Mouse (Mus musculus): ENCODE data around the gene Stk35. TPM values are rescaled to one million over a fixed set of nuclear protein-coding genes. Genes with fewer than 3 reads are reported as not detected.

The Stk35 gene
- 10.3 and 10.6 TPM in 2 replicates for polyA plus RNA-seq (2015; fragmentation: Nextera tagmentation; extraction: Ambion mirVana)

DNA sequence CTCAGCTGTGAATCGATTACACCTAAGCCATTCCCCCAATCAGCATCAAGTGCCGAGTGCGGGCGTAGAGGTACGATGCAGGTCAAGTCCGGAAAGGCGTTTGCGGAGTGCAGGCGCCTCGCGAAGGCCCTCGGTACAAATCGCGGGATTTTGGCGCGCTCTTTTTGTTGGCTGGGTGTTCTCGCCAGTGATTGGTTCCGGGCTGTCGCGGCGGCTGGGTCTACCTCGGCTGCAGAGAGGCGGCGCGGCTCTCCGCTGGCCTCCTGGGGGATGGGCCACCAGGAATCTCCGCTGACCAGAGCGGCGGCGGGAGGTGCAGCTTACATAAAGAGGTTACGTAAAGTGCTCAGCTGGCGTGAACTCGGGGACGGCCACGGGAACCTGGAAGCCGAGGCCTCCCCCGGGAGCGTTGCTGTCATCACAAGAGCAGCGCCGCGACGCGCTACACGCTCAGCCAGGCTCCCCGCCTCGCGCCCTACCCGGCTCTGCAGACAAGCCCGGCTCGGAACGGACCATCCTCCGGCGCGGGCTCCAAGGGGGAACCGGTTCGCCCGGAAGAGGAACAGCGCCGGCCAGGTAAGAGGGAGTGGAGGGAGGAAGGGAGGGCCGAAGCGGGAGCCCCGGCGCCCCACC, at the start of gene Stk35:
Gene Stk35, plus strand, starts transcription at position 247 of the 633 bp plus-strand sequence.
- ATAC-seq (replicated peaks) = peak; percentile 87
- Histone ChIP-seq H3K9me3 (no peaks in the 10 kb centered on the region), H3K4me1 (peaks cover 32% of the 10 kb centered on the region), H3K4me3 (peak within 1 kb of the TSS; percentile 99), H3K9ac (replicated peaks) (peak within 1 kb of the TSS; percentile 98), H3K36me3 (no peaks in the 10 kb centered on the region), H3K27me3 (no peaks in the 10 kb centered on the region), H3K4me2 (replicated peaks) (peak within 1 kb of the TSS; percentile 75), H3K27ac (replicated peaks) (peak within 1 kb of the TSS; percentile 98)
- 0% methylated on average over 63 of the region's 63 CpGs for WGBS

DNA sequence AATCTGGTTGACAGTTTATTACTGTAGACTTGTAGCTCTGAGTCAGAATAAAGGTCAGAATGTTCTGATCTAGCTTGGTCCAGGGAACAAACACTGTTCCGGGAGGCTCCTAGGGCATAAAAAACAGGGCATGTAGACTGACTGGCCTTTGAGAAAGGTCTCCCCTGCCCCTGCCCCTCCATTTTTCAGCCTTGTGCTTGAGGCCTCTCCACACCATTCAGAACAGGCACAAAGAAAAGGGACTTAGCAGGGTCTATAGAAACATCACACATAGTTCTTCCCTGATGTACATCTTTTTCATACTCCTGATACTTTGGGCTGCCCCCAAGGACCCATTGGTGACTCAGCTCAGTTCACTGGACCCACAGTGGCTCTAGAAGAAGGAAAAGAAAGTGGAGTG, 18.3 kb upstream of the Stk35 start:
- Histone ChIP-seq H3K4me3 (no peak overlapping the region), H3K27me3 (no peaks in the 10 kb centered on the region), H3K9me3 (no peaks in the 10 kb centered on the region), H3K9ac (replicated peaks) (no peak overlapping the region), H3K36me3 (no peaks in the 10 kb centered on the region), H3K4me2 (replicated peaks) (no peak overlapping the region), H3K27ac (replicated peaks) (no peak overlapping the region), H3K4me1 (no peaks in the 10 kb centered on the region)
- ATAC-seq (replicated peaks) = no peak
- WGBS = 83% methylated on average over 1 of the region's 1 CpGs

DNA sequence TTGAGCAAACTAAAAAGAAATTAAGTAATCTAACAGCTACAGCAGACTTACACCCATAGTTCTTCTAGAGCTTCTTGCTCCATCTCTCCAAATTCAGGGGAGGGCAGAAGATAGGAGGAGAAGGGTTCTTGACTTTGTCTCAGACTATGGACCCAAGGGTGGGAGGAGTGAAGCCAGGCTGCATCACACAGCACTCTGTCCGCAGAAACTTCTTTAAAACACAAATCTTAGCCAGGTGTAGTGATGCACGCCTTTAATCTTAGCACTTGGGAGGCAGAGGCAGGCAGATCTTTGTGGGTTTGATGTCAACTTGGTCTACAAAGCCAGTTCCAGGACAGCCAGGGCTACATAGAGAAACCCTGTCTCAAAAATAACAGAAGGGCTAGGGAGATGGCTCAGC, 3.8 kb upstream of the Stk35 start:
- ATAC-seq (replicated peaks) = no peak
- 96% methylated on average over 2 of the region's 2 CpGs for WGBS
- Histone ChIP-seq H3K4me2 (replicated peaks) (no peak overlapping the region), H3K4me3 (no peak overlapping the region), H3K27ac (replicated peaks) (no peak overlapping the region), H3K9me3 (0 out of 2 replicates have a peak, but pooled peaks cover 7% of the 10 kb centered on the region), H3K36me3 (no peaks in the 10 kb centered on the region), H3K9ac (replicated peaks) (no peak overlapping the region), H3K4me1 (peaks cover 7% of the 10 kb centered on the region; the same call in 1 of the 2 replicates), H3K27me3 (no peaks in the 10 kb centered on the region)

GRCm38 (mm10) chr2:129797709-129798108, 2.6 kb upstream of the Stk35 start:
- no peak for ATAC-seq (replicated peaks)
- Histone ChIP-seq H3K4me2 (replicated peaks) (no peak overlapping the region), H3K4me3 (no peak overlapping the region), H3K27ac (replicated peaks) (no peak overlapping the region), H3K9me3 (0 out of 2 replicates have a peak, but pooled peaks cover 7% of the 10 kb centered on the region), H3K4me1 (peaks cover 17% of the 10 kb centered on the region), H3K27me3 (no peaks in the 10 kb centered on the region), H3K36me3 (no peaks in the 10 kb centered on the region), H3K9ac (replicated peaks) (no peak overlapping the region)
- 73% methylated on average over 2 of the region's 3 CpGs for WGBS

DNA sequence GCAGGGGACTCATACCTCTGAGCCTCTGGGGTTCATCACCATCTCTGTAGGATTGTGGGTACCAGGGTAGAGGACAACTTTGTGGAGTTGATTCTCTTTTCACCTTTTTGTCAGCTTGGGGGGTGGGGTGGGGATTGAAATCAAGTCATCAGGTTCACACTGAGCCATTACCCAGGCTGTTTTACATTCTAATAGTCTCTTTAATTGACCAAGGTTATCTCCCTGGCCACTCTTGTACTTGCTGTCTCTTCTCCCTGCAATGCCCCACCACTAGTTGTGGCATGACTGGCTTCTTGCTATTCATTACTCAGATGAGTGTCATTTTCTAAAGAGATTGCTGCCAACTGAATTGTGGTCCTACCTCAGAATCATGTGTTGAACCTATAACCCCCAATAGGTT, 1.9 kb upstream of the Stk35 start:
- no peak for ATAC-seq (replicated peaks)
- no peaks in the 10 kb centered on the region for H3K27me3 ChIP-seq
- 0 out of 2 replicates have a peak, but pooled peaks cover 7% of the 10 kb centered on the region for H3K9me3 ChIP-seq
- no peak overlapping the region for H3K9ac ChIP-seq (replicated peaks)
- H3K4me1 ChIP-seq = peaks cover 24% of the 10 kb centered on the region
- no peaks in the 10 kb centered on the region for H3K36me3 ChIP-seq
- no peak overlapping the region for H3K4me3 ChIP-seq
- no peak overlapping the region for H3K4me2 ChIP-seq (replicated peaks)
- no peak overlapping the region for H3K27ac ChIP-seq (replicated peaks)

DNA sequence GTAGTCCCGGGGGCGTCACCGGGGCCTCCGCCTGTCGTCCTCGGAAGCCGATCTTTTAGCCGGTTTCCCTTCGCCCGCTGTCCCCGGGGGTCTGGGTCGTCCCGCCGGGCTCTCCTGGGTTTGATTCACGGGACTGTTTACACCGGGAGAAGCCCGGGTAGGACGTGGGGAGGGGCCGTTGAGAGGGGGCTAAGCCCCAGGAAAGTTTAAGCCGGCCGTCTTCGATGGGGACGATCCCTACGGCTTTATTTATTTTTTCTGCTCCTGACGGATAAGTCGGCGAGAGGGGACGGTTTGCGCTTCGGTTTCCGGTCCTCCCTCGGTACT, 550 bp downstream of the Stk35 start:
- H3K4me1 ChIP-seq = peaks cover 36% of the 10 kb centered on the region
- H3K4me3 ChIP-seq = peak overlapping the region; percentile 99
- no peaks in the 10 kb centered on the region for H3K9me3 ChIP-seq
- H3K36me3 ChIP-seq = no peaks in the 10 kb centered on the region
- H3K9ac ChIP-seq (replicated peaks) = peak overlapping the region; percentile 98
- H3K4me2 ChIP-seq (replicated peaks) = peak overlapping the region; percentile 75
- ATAC-seq (replicated peaks) = peak; percentile 42; the same call in 1 of the 2 replicates
- no peaks in the 10 kb centered on the region for H3K27me3 ChIP-seq
- peak overlapping the region; percentile 98 for H3K27ac ChIP-seq (replicated peaks)
- under 1% methylated on average over 32 of the region's 32 CpGs for WGBS

DNA sequence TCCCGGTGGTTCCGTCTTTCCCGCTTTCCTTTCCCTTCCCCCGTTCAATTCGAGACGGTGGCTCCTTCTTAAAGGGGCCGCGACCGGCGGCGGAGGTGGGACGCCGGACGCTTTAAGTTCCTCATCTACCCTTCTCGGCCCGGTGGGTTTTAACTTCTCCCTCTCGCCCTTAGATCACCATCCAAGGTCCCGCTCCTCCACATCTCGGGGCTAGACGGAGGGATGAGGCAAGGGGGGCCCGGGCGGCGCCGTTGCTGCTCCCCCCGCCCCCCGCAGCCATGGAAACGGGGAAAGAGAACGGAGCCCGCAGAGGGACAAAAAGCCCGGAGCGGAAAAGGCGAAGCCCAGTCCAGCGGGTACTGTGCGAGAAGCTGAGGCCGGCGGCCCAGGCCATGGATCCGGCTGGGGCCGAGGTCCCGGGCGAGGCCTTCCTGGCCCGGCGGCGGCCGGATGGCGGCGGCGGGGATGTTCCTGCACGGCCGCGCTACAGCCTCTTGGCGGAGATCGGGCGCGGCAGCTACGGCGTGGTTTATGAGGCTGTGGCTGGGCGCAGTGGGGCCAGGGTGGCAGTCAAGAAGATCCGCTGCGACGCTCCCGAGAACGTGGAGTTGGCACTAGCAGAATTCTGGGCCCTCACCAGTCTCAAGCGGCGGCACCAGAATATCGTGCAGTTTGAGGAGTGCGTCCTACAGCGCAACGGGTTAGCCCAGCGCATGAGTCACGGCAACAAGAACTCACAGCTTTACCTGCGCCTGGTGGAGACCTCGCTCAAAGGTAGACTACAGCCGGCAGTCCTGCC, 1.1 kb downstream of the Stk35 start:
- peak; percentile 85 for ATAC-seq (replicated peaks)
- H3K4me3 ChIP-seq = peak overlapping the region; percentile 99

DNA sequence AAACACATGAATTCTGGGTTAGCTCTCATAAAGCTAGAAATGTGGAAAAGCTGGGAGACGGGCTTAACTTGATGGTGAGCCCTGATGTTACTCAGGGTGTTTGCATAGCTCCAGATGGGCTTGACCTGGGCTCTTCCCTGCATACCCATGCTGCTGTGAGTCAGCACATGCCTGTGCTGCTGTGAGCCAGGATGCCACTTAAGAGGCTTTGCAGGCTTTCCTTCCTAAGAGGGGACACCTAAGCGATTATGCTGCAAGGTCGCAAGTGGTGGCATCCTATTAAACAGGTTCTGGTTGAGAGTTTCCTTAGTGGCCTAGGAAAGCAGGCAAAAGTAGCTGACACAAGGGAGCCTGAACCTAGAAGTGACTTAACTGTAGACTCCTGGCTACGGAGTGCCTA, 5.2 kb downstream of the Stk35 start:
- Histone ChIP-seq H3K4me3 (no peak overlapping the region), H3K4me1 (peaks cover 49% of the 10 kb centered on the region), H3K36me3 (peaks cover 10% of the 10 kb centered on the region), H3K9me3 (no peaks in the 10 kb centered on the region), H3K4me2 (replicated peaks) (no peak overlapping the region), H3K27ac (replicated peaks) (no peak overlapping the region), H3K27me3 (no peaks in the 10 kb centered on the region), H3K9ac (replicated peaks) (no peak overlapping the region)
- WGBS = 94% methylated on average over 4 of the region's 4 CpGs
- no peak for ATAC-seq (replicated peaks)

More for the DNA sequence above, 1.1 kb downstream of the Stk35 start:
- under 1% methylated on average over 73 of the region's 73 CpGs for WGBS
- Histone ChIP-seq H3K36me3 (no peaks in the 10 kb centered on the region), H3K4me2 (replicated peaks) (peak overlapping the region; percentile 75), H3K9me3 (no peaks in the 10 kb centered on the region), H3K27ac (replicated peaks) (peak overlapping the region; percentile 98), H3K4me1 (peaks cover 42% of the 10 kb centered on the region), H3K27me3 (no peaks in the 10 kb centered on the region), H3K9ac (replicated peaks) (peak overlapping the region; percentile 98)

- H3K9ac ChIP-seq (replicated peaks) = no peak overlapping the region
- H3K36me3 ChIP-seq = peaks cover 19% of the 10 kb centered on the region
- 88% methylated on average over 2 of the region's 2 CpGs for WGBS
- no peaks in the 10 kb centered on the region for H3K27me3 ChIP-seq
- H3K9me3 ChIP-seq = no peaks in the 10 kb centered on the region
- no peak overlapping the region for H3K4me2 ChIP-seq (replicated peaks)
- ATAC-seq (replicated peaks) = no peak
- peaks cover 49% of the 10 kb centered on the region for H3K4me1 ChIP-seq
- H3K4me3 ChIP-seq = no peak overlapping the region
- H3K27ac ChIP-seq (replicated peaks) = no peak overlapping the region
Measured at GRCm38 (mm10) chr2:129806486-129806885, 6.2 kb downstream of the Stk35 start.

DNA sequence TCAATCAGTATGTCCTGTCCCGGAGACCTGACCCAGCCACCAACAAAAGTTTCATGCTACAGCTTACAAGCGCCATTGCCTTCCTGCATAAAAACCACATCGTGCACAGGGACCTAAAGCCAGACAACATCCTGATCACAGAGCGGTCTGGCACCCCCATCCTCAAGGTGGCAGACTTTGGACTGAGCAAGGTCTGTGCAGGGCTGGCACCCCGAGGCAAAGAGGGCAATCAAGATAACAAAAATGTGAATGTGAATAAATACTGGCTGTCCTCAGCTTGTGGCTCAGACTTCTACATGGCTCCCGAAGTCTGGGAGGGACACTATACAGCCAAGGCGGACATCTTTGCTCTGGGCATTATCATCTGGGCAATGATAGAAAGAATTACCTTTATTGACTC, 10.2 kb downstream of the Stk35 start:
- Histone ChIP-seq H3K4me1 (peaks cover 30% of the 10 kb centered on the region), H3K36me3 (peaks cover 27% of the 10 kb centered on the region), H3K27me3 (no peaks in the 10 kb centered on the region), H3K4me2 (replicated peaks) (no peak overlapping the region), H3K27ac (replicated peaks) (no peak overlapping the region), H3K9me3 (no peaks in the 10 kb centered on the region), H3K4me3 (no peak overlapping the region), H3K9ac (replicated peaks) (no peak overlapping the region)
- no peak for ATAC-seq (replicated peaks)
- WGBS = 96% methylated on average over 7 of the region's 7 CpGs

- WGBS = 95% methylated on average over 3 of the region's 3 CpGs
- no peak for ATAC-seq (replicated peaks)
Measured at GRCm38 (mm10) chr2:129814033-129814432, 13.7 kb downstream of the Stk35 start.

GRCm38 (mm10) chr2:129815076-129815475, 14.8 kb downstream of the Stk35 start:
- Histone ChIP-seq H3K9ac (replicated peaks) (no peak overlapping the region), H3K27me3 (no peaks in the 10 kb centered on the region), H3K4me1 (peaks cover 13% of the 10 kb centered on the region), H3K27ac (replicated peaks) (no peak overlapping the region), H3K4me2 (replicated peaks) (no peak overlapping the region), H3K36me3 (peaks cover 22% of the 10 kb centered on the region), H3K4me3 (no peak overlapping the region), H3K9me3 (no peaks in the 10 kb centered on the region)
- 48% methylated on average over 2 of the region's 2 CpGs for WGBS
- ATAC-seq (replicated peaks) = no peak

More at GRCm38 (mm10) chr2:129814033-129814432, 13.7 kb downstream of the Stk35 start:
- Histone ChIP-seq H3K9me3 (no peaks in the 10 kb centered on the region), H3K27ac (replicated peaks) (no peak overlapping the region), H3K9ac (replicated peaks) (no peak overlapping the region), H3K36me3 (peaks cover 25% of the 10 kb centered on the region), H3K4me3 (no peak overlapping the region), H3K4me2 (replicated peaks) (no peak overlapping the region), H3K4me1 (peaks cover 13% of the 10 kb centered on the region), H3K27me3 (no peaks in the 10 kb centered on the region)

All from forebrain, embryonic 15.5 days (tissue).